Comparison of ENCODE assay signal across 35 mouse cellular contexts in genomic region chr6:74274232-74274631, GRCm38 (mm10).
"Had no signal": no experiment of that assay in that cellular context is flagged by ENCODE, and none has a peak within 500 bp of the region (broad histone marks: within the 10 kb centered on the region; RNA-seq: fewer than 3 reads in every experiment).

No protein-coding gene starts in this region.

- H3K4me2 ChIP-seq: heart, embryonic 11.5 days; heart, embryonic 12.5 days; heart, embryonic 13.5 days; heart, embryonic 15.5 days; hindbrain, embryonic 12.5 days; hindbrain, embryonic 13.5 days; hindbrain, embryonic 14.5 days; hindbrain, embryonic 15.5 days; intestine, embryonic 15.5 days; kidney, embryonic 15.5 days had no signal

- H3K36me3 ChIP-seq: heart, embryonic 10.5 days; heart, embryonic 12.5 days; heart, embryonic 13.5 days; heart, embryonic 15.5 days; hindbrain, embryonic 10.5 days; hindbrain, embryonic 12.5 days; hindbrain, embryonic 13.5 days; hindbrain, embryonic 15.5 days; intestine, embryonic 15.5 days; kidney, embryonic 15.5 days had no signal

- H3K4me3 ChIP-seq: heart, embryonic 10.5 days; heart, embryonic 12.5 days; heart, embryonic 13.5 days; heart, embryonic 15.5 days; hindbrain, embryonic 10.5 days; hindbrain, embryonic 12.5 days; hindbrain, embryonic 13.5 days; hindbrain, embryonic 15.5 days; intestine, embryonic 15.5 days; kidney, embryonic 15.5 days; layer of hippocampus, adult 2 months had no signal

- H3K4me1 ChIP-seq: heart, embryonic 10.5 days; heart, embryonic 12.5 days; heart, embryonic 13.5 days; heart, embryonic 15.5 days; hindbrain, embryonic 10.5 days; hindbrain, embryonic 12.5 days; hindbrain, embryonic 13.5 days; hindbrain, embryonic 15.5 days; intestine, embryonic 15.5 days; kidney, embryonic 15.5 days had no signal

- H3K27ac ChIP-seq: heart, embryonic 10.5 days; heart, embryonic 13.5 days; heart, embryonic 15.5 days; hindbrain, embryonic 10.5 days; hindbrain, embryonic 12.5 days; hindbrain, embryonic 13.5 days; hindbrain, embryonic 14.5 days; hindbrain, embryonic 15.5 days; hindbrain, postnatal 0 days; intestine, embryonic 15.5 days; kidney, embryonic 15.5 days; kidney, postnatal 0 days; layer of hippocampus, adult 2 months had no signal

- H3K9me3 ChIP-seq: heart, embryonic 10.5 days; heart, embryonic 12.5 days; heart, embryonic 13.5 days; heart, embryonic 15.5 days; hindbrain, embryonic 10.5 days; hindbrain, embryonic 12.5 days; hindbrain, embryonic 13.5 days; hindbrain, embryonic 15.5 days; intestine, embryonic 15.5 days; kidney, embryonic 15.5 days had no signal

- H3K9ac ChIP-seq: heart, embryonic 12.5 days; heart, embryonic 13.5 days; heart, embryonic 15.5 days; hindbrain, embryonic 12.5 days; hindbrain, embryonic 13.5 days; hindbrain, embryonic 14.5 days; hindbrain, embryonic 15.5 days; intestine, embryonic 15.5 days; kidney, embryonic 15.5 days had no signal

- ATAC-seq: hindbrain, embryonic 16.5 days; hindbrain, postnatal 0 days; inflammation-experienced regulatory T-cells, adult 6 months; intestine, embryonic 15.5 days; intestine, embryonic 16.5 days; intestine, postnatal 0 days had no signal

- H3K27me3 ChIP-seq: heart, embryonic 12.5 days; heart, embryonic 13.5 days; heart, embryonic 15.5 days; hindbrain, embryonic 12.5 days; hindbrain, embryonic 13.5 days; hindbrain, embryonic 15.5 days; intestine, embryonic 15.5 days; kidney, embryonic 15.5 days had no signal

- DNase-seq: heart, postnatal 10 days; heart, postnatal 14 days; heart, postnatal 36 days; heart, postnatal 4 days; kidney, adult 11 months; kidney, adult 18-20 months; kidney, adult 2 months; kidney, adult 8-10 months; kidney, adult 9 months; kidney, postnatal 10 days; kidney, postnatal 14 days; kidney, postnatal 25 days; kidney, postnatal 36 days; kidney, postnatal 4 days; layer of hippocampus, adult 9-11 months; layer of hippocampus, postnatal 36 days had no signal
